Mouse (Mus musculus) kidney, adult 18-20 months (tissue): Measurements from ENCODE around the gene Jun.

Source experiments
- DNase-seq: peaks from one replicate; pipeline ENCODE4 v3.0.0; 2021

Jun gene

DNA sequence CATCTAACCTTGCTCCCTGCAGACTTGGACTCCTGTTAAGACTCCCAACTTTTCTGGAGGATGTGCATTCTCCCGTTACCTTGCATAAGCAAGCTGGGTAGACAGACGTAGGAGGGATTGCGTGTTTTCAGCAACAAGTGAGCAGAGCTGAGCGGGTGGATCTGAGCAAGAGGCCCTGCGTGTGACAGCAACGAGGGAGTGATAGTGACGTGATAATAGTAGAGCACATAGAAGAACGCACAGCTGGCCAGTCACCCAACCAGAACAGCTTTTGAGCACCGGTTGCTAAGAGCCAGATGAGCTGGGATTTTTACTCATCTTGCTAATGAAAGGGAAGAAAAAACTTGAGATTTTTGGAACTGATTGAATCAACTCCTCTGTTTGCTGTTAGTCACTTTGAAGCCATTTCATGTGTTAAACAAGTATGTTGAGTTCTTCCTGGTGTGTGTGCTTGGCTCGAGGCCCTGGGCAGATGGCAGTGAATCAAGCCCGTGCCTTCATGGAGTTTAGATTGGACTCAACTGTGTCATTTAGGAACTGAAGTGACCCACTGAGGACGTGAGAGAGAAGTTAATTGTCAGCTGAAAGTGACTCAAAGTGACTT, 28.6 kb downstream of the Jun start:
- no peak for DNase-seq

- DNase-seq, result no peak
These were observed 30.1 kb downstream of the Jun start for GRCm38 (mm10) chr4:95021649-95022637.

DNA sequence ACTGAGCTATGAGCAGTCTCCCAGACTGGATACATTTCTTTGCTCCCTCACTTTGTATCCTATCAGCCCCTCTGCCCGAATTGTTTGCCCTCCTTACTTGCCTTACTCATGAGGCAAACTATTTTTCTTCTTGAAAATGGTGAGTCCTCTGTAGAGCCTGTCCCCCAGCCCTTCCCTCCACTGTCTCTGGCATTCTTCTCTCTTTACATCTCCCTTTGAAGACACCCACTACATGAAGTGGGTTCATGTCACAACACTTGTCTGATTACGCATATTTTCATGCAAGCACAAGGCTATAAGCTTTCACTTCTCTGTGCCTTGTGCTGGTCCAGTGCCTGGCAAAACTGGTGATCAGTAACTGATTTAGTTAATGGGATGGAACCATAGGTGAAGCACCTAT, 31.8 kb downstream of the Jun start:
- DNase-seq, result no peak

GRCm38 (mm10) chr4:95018221-95018620, 33.8 kb downstream of the Jun start:
- no peak for DNase-seq

DNA sequence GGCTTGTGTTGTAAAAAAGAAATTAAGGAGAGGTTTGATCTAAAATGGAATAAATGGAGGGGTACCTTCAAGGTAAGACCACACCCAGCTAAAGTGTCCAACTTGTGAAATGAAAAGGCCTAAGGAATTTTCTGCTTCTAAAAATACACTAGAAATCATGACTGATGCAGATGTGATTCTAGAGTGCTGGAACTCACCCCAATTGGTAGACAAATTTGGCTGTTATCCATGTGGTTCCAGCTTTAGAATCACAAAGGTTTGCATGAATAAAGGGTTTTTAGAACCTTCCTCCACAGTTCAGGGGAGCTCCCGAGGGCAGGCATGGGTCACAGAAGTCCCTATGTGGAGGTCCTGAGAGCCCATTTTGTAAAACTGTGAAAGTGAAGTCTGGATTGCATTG, 39.3 kb downstream of the Jun start:
- DNase-seq, result no peak

GRCm38 (mm10) chr4:95012256-95012655, 39.8 kb downstream of the Jun start:
- no peak for DNase-seq

DNA sequence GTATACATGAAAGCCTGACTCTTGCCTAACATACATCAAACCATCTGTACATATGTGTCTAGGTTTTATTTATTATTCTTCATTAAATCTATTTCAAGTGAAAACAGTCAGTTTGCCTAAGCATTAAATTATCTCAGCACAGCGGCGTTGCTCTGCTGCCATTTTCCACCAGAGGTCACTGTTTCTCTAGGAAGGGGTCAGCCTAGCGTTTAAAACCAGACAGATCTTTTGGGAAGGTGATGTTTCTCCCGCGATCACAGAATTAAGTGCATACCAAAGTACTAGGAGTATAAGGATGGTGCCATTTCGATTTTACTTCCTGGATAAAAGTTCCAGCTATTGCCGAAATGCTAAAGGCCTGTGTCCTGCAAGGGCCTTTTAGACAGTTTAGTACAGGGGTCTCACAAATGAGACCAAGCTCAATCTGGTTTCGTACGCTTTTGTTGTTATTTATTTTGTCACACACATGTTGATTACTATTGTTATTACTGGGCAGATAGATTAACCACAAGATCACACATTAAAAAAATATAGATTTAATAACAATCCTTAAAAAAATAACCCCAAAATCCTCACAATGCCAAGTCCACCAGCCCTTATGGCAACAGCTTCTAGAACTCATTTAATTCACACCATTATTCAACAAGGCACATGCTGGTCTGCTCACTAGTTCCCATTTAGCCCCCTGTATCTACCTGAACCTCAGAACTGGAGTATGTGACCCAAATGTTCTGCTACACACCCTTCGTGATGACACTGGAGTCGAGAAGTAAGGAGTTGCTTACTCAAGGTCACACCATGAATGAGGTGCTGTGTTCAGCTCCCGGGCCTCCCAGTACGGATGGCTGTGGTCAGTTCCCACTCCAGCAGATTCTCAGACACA, 43.6 kb downstream of the Jun start:
- DNase-seq, result peak; percentile 78

DNA sequence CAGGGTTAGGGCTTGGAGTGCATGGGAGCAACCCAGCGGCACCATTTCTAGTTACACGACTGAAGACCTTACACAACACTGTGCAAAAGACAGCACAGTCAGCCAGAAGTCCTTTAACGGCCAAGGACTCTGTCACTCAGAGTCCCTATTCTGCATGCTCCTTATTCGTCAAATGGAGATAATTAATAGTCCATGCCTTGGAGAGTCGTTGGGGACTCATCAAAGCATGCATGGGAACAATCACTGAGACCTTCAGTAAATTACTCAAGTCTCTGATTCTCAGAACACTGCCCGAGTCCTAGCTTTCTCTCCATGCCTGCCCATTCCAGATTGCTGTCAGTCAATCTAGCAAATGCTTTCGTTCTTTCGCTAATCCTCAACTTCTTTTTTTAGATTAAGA, 44.3 kb downstream of the Jun start:
- DNase-seq, result no peak

GRCm38 (mm10) chr4:95005251-95005830, 46.7 kb downstream of the Jun start:
- no peak for DNase-seq

GRCm38 (mm10) chr4:95001043-95001775, 50.8 kb downstream of the Jun start:
- no peak for DNase-seq

GRCm38 (mm10) chr4:95000147-95000546, 51.9 kb downstream of the Jun start:
- DNase-seq, result no peak

GRCm38 (mm10) chr4:94999249-94999648, 52.8 kb downstream of the Jun start:
- DNase-seq, result peak; percentile 7
